Mouse (Mus musculus) urinary bladder, postnatal 14 days (tissue): ENCODE measurements at regions not wholly inside any gene's neighbourhood (a gene's known extent, or its start where the extent isn't known, plus 50 kb on each side); places are given as distances from the start of the nearest gene placed in this dataset.
"Not testable (repeated sequence)": the region's sequence is repeated elsewhere in the genome, so short reads cannot be mapped to it uniquely, and the experiment has no call there.

ENCODE experiments used
- DNase-seq: peaks from one replicate; pipeline ENCODE4 v3.0.0; 2021; ENCODE audit warnings: low spot score

DNA sequence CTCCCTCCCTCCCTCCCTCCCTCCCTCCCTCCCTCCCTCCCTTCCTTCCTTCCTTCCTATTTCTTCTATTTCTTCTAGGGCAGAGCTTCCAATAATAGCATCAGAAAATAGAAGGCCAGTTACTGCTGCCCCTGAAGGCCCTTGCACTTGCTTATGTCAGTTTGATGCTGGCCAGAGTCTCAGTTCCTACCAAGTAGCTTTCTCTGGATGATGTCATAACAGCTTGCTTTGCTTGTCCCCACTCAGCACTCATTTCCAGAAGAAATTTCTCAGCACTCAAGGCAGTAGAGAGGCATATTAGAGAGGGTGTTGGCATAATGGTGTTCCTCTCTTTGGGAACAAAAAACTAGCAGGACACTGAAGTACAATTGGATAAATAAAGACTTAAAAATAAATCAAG is 811.6 kb upstream of the 4930444P10Rik start:
- DNase-seq, result no peak

DNA sequence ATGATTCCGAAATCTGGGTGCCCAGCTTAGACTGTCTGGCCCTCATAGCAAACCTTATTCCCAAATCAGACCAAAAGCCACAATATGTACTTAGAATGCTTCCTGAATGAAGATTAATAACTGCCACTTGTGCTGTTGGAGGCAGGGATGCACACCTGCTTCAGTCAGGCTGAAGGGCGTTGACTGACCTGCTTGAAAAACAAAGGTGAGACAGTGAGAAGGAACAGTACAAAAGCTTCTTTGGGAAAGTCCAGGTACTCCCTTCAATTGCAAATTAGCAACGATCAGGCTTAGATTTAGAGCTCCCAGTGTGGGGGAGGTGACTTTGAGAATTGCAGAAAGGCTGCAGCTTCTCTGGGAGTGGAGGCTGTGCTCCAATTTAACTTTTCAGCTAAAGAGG is 775.3 kb upstream of the 4930444P10Rik start:
- DNase-seq, result not testable (repeated sequence)

DNA sequence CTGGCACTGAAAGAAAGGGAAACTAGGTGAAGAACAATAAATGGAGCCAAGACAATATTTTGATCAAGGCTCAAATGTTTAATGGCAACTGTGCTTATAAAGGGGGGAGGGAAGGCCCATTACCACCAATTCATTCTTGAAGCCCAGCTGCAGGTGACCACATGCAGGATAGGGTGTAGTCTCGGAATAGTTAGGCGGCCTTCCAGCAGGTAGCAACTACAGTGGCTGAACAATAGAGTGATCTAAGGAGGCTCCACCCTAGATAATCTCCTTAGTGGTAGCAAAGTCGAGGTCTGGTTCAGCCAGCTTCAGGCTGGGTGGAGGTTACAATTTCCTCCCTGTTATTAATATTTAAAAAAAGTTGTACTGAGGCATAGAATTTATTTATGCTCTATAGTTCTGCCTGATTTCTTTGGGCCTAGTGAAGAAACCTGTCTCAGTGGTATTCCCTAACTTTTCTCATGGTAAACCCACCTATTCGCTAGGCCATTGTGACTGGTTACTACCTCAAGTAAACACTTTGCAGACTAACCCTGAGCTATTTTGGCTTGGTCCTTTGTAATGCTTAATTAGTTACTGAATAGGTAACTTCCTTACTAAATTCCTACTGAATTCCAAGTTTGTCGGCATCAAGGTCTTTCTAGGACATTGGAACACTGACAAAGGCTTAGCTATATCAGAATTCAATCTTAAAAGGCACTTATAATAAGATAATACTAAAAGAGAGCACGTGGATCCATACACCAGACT is 774.1 kb upstream of the 4930444P10Rik start:
- DNase-seq, result not testable (repeated sequence)

DNA sequence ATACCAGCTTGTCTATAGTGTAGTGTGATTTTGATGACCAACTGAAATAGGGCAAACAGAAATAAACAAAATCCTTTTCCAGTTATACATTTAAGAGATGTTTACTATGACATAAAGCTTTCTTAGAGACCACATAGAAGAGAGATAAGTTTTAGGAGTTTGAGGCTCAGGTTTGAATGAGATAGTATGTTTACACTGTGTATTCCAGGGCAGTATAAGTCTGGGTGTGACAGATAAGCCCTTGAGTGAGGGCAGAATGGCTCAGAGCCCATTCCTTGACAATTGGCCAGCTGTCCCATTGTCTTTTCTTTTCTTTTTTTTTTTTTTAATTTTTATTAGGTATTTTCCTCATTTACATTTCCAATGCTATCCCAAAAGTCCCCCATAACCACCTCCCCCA is 744.0 kb upstream of the 4930444P10Rik start:
- DNase-seq, result no peak

DNA sequence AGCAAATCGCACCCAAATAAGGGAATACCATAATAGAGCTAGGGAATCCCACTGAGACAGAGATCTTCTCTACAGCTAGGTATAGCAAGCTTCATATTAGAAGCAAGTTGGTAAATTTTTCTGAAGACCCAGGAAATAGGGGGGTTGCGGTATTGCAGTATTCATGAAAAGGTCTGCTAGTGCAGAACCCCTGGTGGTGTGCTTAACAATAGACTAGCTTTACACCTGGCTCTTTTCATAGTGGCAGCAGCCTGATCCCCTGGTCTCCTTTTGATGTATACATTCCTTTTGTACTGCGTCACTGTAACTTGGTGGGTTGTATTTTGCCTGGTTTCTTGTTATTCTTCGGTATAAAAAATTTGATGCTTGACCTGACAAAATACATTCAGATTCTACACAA is 731.6 kb upstream of the 4930444P10Rik start:
- not testable (repeated sequence) for DNase-seq

DNA sequence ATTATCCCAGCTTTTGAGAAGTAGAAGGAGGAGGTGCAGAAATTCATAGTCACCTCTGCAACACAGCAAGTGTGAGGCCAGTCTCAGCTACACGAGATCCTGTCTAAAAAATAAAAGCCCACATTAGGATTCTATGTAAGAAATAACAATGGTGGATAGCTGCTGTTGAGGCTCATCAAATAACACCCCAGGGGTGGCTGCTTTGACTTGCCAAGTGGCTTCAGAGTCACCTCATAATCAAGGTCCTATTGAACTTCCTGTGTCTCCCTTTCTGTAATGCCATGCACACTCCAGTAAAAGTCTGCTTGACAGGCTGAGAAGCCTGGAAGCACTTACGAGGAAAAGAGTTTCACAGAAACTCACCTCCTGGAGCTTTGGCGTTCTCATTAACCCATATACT is 730.9 kb upstream of the 4930444P10Rik start:
- no peak for DNase-seq

DNA sequence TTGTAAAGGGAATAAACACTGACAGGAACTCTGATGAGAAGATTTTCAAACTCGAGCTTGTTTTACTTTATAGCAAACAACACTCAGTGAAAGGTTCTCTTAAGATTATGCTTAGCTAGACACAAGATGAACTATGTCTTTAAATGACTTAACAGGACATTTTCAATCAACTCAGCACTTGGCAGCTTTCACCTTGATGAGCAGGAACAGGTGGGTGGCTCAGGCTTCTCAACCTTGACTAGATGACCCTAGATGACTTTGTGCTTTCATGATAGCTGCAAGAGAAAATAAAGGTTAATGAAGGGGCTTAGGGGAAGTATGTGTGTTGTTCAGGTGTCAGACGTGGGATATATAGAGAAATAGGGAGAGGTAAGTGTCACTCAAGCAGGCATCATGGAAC is 728.1 kb upstream of the 4930444P10Rik start:
- no peak for DNase-seq

DNA sequence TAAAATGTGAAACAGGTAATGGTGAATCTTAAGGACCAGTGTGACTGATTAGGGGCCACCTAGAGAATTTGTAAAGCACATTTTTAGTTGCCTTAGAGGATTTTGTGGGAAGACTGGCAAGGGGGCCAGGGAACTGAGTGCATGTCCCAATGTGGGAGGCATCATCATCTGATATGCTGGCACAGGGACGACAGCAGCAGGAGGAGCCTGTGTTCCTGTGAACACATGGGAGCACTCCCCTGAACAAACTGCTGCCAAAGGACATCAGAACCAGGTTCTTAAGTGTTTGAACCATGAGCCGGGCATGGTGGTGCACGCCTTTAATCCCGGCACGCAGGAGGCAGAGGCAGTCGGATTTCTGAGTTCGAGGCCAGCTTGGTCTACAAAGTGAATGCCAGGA is 723.4 kb upstream of the 4930444P10Rik start:
- DNase-seq, result no peak

DNA sequence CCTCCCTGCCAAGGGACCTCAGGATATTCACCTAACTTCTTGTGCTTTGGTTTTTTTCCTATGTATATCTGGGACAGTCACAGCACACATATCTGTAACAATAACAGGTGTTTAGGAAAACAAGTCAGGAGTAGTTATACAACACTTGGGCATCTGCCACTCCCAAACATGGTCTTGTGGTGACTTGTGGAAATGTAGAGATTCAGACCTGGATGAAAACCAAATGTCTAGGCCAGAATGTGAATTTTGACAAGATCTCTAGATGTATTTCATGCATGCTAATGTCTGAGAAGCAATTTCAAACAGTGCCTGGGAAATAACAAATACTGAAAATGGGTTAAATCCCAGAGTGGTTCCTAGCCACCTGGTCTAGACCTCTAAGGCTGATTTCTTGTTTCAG is 722.6 kb upstream of the 4930444P10Rik start:
- DNase-seq, result no peak

DNA sequence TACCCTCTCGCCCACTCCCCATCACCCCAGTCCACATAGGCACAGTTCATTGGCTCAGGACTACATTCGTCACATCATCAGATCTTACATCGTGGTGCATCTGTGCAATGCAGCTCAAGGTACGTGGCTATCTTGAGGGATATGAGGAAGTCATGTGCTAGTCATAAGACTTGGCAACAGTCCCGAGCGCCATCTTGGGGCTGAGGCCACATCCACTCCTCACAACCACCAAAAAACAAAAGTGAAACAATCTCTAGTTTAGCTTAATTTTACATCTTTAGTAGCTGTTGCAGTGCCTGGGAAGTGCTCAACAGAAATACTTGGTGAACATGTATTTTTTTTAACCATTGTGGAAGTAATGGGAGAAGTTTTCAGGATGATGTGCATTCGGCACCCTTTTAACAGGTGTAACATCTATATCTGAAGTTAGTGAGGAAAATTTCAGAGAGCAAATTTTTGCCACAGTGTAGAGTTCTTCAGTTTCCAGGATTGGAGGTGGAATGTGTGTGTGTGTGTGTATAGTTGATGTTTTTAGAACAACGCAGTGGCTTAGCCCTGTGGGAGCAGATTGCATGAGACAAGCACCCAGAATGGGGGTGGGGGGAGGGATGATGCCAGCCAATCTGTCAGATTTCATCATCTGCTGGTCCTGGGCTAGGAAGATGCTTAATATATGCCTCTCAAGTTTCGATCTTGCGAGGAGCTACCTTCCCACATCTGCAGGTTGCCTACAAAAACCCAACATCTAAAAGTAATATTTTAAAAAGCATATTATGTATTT is 716.4 kb upstream of the 4930444P10Rik start:
- DNase-seq, result no peak

DNA sequence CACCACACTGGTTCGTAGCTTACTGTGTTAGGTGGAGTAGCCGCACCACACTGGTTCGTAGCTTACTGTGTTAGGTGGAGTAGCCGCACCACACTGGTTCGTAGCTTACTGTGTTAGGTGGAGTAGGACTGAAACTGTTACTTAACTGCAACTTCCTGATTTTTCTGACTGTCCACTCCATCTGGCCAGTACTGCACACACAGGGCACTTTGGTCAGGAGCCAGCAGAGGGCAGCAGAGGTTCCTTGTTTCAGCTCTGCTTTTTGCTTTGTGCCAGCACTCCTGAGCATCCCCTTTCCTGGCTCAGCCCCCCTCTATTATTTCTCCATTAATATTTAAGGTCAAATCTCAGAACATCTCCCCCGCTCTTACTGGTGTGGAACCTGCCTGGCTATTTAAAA is 705.2 kb upstream of the 4930444P10Rik start:
- DNase-seq, result peak; percentile 78

DNA sequence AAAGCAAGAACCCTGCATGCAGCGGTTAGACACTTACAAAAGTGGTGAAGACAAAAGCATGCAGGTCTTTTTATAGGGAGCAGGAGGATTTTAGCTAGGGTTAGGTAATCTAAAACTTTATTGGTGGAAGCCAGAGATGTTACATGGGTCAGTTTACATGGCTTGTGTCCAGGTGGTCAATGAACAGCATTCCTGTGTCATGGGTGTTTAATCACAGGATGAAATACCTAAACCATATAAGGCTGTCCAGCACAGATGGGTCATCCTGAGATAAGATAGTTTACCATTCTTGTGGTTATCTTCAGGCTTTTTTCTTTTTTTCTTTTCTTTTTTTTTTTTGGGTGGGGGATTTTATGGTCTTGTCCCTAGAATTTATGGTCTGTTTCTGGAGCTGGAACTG is 703.3 kb upstream of the 4930444P10Rik start:
- no peak for DNase-seq

DNA sequence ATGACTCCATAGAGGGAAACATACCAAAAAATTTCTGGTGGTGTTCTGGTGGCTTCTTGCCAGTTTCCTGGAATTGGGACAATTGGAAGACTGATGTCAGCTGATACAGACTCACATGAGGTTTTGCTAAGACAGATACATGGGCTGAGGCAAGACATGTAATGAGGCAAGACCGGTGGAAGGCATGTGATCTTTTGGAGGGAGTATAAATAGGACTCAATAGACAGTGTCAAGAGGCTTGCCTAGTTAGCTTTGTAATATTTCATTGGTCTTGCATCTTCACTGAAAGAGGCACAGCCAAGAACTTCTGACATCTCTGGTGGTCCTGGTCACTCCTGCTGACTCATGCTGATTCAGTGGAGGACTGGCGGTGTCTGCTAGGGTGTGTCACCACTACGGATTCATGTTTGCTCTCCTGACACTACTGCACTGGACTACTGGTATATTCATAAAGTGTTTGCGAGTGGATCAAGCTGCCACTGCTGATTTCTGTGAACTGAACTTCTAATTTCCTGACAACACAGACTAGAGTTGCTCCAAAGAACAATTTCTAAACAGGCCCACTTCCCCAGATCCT is 697.7 kb upstream of the 4930444P10Rik start:
- DNase-seq, result no peak

DNA sequence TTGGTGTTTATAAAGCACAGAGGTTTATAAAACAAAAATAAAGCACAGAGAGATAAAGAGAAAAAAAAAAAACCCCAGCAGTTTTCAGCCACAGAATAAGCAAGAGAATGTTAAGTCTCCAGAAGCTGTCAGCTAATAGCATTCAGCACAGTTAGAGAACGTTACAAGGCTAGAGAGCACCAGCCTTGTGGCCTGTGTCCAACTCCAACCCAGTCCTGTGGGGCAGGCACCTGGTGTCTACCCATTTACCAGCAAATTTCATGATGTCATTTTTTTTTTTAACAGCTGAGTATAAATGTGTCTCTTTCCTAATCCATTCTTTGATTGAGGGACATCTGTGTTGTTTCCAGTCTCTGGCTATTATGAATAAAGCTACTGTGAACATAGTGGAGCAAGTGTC is 686.7 kb upstream of the 4930444P10Rik start:
- no peak for DNase-seq

DNA sequence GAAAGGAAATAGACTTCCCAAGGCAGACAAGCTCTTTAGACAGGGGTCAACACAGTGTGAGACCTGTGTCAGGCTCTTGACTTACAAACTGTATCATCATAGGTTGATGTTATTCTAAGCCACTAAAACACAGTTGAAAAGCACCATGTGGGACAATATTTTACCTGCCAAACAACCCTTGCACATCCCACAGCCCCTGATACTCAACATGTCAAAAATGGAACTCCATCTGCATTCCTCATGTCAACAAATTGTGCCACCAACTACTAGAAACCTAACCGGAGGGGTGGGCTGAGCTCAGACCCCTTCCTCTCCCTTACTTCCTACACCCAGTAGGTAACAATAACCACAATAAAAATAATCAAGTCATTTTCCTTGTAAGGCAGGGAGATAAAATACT is 667.8 kb upstream of the 4930444P10Rik start:
- no peak for DNase-seq
